Mouse (Mus musculus) frontal cortex, postnatal 10 days (tissue): ENCODE results near the gene Supt4a.

Experiments
- DNase-seq, 2 experiments: peaks; one replicate each; pipeline ENCODE4 v3.0.0; 2022; ENCODE audit warnings: low spot score in 2 of 2, mixed read lengths in 1 of 2

The Supt4a gene

DNA sequence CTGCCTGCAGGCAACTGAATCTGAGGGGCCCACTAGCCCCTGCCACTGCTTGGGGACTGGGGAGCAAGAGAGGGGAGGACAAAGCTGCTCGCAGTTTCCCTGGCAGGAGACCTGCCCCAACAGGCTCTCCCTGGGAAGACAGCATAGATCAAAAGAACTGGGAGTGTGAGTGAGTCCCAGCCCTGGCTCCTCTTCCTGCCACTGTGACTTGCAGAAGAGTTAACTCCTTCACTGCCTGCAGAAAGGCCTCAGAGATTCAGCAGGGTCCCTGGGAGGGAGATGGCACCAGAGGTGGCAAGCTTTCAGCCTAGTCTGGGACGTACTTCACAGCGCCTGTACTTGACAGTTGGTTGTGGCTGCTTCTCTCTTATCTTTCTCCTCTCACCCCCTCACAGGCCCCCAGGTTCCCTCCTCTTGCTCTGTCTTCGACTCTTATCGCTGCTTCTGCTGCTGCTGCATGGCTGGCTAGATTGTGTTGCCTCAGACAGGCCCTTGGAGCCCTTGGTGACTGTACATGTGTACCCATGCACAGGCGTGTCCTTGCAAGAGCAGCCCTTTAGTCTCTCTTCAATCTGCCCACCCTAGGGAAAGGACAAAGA, 11.3 kb upstream of the Supt4a start:
- DNase-seq, result no peak

DNA sequence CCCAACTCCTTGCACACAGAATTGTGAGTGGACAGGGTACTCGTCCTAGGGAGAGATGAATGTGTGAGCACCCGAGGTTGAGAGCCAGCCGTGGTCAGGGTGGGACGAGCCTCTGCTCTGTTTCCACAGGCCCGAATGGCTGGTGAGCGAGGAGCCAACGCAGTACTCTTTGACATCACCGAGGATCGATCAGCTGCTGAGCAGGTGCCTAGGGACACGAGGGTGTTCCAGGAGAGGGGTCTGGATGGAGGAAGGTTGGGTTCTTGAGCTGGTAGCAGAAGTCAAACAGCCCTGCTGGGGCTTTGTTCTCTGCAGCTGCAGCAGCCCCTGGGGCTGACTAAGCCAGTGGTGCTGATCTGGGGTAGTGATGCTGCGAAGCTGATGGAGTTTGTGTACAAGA, 10.3 kb upstream of the Supt4a start:
- DNase-seq, result no peak

DNA sequence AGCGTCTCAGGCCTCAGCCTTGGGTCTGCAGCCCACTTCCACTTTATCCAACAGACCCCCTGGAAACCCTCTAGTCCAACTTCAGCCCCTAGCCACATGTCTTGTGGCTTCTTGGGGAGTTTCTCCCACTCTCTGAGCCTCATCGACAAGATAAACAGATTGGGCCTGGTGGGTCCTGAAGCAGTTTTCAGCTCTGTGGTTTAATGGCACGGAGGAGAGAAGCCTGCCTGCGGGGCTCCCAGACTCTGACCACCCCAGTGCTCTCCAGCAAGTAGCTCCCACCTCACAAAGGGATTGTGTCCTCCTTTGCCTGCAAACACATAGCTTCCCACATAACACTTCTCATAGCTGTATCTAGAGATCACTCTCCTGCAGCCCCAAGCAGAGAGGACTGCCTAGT, 9.9 kb upstream of the Supt4a start:
- no peak for DNase-seq

DNA sequence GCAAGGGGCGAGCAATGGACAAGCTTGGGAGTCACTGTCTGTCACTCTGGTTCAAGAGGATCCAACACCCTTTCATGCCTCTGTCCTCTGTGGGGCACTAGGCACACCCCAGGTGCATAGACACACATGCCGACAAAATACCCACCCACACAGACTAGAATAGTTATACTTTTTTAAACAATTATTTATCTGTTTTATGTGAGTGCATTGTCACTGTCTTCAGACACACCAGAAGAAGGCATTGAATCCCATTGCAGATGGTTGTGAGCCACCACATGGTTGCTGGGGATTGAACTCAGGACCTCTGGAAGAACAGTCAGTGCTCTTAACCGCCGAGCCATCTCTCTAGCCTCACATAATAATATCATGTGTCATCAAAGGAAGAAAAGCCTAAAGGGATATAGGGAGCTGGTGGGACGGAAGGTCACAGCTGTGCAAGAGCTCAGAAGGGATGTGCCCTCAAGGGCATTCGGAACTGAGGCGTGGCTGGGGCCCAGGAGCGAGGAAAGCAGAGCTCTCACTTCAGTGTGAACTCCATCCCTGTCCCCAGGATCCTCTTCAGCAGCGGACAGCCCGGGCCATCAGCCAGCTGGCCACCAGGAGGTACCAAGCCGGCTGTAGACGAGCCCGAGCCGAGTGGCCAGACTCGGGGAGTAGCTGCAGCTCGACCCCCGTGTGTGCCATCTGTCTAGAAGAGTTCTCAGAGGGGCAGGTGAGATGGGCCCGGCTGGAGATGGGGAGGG, 8.3 kb upstream of the Supt4a start:
- DNase-seq, result no peak

DNA sequence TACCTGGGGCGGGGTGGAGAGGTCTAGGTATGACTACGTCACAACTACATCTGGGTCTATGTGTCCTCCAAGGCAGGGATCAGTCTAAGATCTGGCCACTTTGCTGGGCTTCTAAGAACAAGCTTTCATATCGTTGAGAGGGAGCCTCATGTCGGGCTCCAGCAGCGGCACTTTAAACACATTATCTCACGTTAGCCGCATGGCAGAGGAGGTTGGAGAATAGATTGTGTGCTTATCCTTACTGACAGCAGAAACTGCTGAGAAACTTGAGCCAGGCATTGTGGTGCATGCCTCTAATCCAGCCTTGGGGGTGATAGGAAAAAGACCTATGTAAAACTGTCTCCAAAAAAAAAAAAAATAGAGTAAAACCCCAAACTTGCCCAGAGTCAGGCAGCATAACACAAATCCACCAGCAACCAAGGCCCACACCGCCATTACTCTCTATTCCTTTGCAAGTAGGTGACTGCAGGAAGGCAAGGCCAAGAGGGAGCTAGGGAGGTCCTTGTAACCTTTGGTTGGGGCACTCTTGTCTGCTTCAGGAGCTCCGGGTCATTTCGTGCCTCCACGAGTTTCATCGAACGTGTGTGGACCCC, 7.7 kb upstream of the Supt4a start:
- no peak for DNase-seq

DNA sequence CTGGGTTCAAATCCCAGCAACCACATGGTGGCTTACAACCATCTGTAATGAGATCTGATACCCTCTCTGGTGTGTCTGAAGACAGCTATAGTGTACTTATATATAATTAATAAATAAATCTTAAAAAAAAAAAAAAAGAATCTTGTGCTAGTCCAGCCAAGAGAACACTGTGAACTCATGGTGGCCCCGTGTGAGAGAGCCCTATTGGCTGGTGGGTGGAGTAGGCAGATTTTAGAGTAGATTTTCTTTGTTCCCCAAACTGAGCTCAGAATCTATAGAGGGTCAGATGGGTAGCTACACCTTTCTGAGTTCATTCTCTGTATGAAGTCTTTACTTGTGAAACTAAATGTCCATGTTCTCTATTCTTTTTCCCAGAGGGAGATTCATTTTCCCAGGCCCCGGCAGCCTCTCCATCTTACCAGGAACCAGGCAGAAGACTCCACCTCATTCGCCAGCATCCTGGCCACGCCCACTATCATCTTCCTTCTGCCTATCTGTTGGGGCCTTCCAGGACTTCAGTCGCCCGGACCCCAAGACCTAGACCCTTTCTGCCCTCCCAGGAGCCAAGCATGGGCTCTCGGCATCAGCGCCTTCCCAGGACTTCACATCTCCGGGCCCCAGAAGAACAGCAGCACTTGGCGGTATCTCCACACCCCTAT, 6.6 kb upstream of the Supt4a start:
- no peak for DNase-seq

DNA sequence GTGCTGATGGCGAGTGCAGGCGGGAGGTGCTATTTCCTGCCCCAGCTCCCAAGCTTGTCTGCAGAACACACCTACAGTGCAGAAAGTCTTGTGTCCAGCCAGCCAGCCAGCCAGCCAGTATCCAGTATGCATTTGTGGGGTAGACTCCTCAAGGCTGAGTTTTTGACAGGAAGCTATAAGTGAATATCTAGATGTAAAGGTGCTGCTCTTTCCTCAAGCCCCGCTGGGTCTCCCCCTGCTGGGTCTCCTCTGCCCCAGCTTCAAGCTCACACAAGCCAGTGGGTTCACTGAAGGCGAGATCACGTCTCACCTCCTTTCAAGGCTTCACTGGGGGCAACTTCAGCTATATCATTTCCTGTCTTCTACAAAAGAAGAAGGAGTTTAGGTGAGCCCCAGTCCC, 3.0 kb upstream of the Supt4a start:
- no peak for DNase-seq

DNA sequence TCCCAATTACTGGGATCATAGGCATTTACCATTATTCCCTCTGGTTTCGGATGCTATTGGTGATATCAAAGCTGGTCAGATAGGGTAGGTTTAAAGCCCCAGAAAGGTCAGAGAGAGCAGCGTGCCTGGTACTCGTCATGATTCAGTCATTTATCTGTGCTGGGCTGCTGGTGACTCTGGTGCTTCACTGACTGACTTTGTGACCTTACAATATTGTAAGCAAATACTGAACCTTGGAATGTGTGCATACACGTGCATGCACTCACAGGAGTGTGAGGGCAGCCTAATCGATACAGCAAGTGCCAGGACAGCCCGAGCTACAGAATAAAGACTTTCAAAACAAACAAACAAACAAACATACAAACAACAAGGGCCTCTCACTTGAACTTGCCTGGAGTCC, 1.7 kb upstream of the Supt4a start:
- DNase-seq, result no peak

DNA sequence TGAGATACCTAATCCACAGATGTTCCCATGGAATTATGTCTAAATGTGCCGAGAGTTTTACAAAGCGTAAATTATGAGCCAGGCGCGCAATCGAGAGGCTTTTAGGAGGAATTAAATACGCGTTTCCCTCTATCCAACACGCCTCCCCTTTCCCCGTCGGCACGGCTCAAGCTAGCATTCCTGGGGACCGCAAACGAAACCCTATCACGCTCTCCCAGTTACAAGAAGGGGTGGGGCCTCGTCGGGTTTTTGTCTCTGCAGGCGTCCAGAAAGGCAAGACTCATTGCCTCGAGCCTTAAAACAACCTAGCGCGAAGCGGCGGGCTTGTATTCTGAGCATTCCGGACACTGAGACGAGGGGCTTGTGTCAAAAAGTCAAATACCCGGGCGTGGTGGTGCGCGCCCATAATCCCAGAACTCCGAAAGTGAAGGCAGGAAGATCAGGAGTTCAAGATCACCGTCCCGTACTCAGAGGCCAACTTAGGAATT, 661 bp upstream of the Supt4a start:
- peak; percentile 28 to 42 for DNase-seq

DNA sequence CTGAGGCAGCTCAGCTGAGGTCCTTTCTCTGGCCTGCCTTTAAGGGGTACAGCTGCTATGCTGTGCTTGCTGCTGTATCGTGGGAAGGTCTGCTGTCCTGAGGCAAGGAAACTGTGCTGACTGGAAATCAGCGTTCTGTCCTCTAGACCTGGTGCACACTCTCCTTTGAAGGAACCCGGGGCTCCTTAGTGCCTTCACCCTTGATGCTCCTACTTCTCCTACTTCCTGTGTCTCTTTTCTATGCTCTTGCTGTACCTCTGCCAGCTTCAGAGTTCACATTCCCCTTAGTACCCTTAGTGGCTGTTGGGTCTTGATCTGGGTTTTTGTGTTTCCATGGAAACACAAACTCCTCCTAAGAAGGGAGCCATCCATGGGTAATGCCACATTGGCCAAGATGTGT, 6.3 kb downstream of the Supt4a start:
- DNase-seq, result no peak

DNA sequence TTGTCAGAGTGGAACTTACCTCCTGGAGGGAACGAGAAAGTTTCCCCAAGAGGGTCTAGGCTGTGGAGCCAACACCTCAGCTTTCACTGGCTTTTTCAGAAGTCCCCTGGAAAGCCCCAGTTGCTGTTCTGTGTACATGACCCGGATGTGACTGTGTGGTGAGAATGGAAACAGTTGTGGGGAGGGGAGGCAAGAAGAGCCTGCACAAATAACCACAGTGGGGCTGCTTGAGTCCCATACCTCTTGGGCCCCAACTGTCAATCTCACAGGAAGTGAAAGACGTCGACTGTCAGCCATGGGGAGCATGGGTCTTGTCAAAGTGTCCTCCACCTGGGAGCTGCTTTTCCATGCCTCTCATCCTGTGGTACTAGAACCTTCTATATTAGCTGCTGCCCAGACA, 7.6 kb downstream of the Supt4a start:
- DNase-seq, result no peak

DNA sequence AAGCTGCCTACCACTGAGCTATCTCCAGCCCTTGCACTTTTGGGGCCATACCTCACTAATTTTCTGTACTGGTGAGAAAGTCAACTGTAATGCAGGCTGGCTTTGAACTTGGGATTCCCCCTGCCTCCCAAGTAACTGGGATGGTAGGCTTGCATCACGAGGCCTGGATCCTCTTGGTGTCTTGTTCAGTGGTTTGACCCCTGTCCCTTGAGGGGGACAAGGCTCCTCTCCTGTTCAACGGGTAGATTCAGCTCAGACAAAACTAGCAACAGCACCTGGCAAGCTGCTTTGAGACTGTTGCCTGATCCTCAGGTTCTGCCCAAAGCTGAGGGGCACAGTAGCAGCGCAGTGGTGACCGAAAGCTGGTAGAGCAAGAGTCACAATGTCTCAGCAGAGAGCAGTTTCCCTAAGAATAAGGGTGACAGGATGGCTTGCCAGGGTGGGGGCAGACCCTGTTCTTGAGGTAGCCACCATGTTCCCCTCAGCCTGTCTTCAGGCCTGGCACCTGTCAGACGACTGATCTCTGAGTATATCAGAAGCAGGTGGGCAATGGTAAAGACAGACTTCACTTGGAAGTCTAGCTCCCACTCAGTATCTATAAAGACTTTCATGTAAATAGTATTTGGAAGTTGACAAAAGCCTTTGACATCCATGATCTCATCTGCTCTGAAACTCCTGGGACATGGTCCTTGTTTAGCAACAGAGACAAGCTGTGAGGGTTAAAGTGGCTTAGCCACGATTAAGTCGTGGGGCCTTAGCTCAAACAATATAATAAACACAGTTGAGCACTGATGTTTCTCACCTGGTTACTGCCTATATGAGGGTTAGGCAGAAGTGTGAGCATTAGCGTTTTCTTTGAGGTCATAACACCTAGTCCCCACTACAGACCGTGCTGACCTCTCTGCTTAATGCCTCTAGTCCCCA, 8.5 kb downstream of the Supt4a start:
- DNase-seq, result no peak

DNA sequence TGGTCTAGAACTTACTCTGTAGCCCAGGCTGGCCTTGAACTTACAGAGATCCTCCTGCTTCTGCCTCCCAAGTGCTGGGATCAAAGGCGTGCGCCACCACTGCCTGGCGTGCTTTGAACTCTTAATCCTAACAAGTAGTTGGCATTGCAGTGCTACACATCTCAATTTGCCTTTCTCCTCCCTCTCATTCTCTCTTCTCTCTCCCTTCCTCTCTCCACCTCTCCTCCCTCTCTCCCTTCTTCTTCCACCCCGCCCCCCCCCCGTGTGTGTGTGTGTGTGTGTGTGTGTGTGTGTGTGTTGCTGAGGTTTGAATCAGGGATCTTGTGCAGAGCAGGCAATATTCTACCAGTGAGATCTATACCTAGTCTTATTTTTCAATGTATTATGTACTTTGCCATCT, 10.0 kb downstream of the Supt4a start:
- no peak for DNase-seq

DNA sequence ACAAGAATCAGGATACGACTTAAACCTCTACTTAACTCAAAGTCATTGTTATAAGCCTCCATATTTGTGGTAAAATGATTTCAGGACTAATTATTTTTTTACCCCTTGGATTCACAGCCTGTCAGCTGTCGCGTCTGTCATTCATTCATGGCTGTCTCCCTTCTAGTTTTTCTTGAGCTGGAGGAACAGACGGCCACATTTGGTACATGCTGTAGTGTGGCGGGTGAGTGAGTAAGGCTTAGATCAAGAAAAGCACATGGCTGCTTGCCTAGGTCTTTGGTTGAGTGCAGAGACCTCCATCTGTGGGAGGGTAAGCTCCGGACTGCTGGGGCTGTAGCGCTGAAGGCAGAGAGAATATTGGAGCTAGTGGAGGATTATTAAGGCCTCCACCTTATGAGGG, 10.4 kb downstream of the Supt4a start:
- no peak for DNase-seq

DNA sequence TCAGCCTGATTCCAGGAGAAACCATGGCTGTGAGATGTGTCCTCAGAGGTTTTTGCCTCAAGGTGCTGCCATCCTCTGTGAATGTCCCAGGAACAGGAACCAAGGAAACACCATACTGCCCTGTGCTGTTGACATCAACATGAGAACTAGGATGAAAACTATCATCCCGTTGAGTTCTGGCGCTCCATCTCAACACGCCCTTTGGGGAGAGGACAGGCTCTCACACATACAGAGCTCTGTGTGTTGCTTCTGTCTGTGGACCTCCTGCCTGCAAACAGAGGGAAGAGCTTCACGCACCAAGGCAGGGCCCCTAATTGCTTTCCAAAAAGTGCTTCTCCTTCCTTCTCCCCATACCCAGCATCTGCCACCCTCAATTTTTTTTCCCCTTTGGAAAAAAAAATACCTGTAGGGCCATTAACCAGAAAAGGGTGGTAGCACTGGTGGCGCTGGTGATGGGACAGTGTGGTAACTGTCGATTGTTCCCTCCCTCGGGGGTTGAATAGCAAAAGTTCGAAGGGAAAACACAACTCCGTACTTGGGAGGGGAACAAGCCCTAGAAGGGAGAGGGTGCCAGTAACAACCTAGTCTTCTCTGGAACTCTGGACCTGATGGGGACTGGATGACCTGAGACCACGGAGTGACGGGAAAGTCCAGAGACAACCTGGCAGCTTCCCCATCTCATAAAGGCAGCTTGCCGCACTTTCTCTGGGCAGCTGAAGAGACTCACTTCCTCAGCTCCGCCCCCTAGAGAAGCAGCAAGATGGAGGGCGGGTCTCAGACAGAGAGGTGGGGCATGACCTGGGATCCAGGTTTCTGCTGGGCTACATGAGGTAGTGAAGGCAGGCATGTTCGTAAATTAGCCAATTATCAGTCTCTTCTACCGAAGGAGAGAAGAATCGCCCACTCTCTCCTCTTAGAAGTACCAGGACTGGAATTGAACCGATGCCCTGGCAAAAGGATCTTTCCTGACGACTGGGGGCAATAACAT, 11.1 kb downstream of the Supt4a start:
- DNase-seq, result no peak

DNA sequence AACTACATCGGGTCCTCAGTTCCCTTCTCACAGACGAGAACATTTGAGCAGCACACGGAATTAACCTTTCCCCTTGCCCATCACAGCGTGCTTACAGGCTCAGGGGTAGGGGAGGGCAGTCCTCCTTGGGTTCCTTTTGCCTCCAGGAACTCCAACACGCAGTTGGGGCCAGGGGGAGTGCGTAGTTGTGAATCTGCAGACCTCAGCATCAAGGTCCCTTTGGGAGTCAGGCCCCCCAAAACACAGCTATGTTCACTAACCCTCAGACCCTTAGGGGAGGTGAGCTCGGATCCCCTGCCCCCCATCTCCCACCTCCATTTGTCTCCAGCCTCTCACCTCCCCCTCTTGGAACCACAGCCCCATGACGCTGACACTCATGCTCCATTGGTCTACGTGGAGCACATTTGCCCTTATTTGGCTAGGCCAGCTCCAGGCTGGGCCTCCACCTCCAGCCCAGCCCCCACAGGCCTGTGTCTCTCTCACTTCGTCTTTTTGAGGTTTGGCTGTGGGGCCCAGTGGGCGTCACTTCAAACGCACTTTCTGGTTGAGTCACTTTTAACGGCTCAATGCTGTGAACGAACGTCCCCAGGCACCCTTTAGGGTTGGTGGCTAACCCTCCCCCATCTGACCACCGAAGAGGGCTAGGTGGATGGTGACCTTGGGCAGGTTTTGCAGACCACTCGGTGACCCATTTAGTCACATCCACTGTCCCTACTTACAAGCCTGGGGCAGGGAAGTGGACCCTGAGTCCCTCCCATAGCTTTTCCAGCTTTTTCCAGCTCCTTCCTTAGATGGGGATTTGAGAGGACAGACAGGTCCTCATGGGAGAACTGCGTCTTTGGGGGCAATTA, 12.1 kb downstream of the Supt4a start:
- peak; percentile 39 to 66 for DNase-seq

DNA sequence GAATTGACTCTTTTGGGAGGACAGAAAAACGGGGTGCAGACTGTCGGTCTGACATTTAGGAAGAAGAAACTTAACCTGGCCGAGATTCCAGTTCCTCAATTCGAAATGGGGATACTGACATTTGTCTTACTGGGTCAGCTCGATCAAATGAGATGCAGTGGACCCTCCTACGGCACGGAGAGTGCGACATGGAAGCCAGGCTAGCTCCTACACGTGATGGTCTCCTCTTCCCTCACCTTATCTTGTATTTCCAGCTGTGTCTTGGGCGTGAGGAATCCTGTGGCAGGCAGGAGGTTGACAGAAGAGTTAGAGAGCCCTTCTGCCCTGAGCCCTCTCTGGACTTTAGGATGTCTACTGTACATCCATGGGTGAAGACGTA, 12.7 kb downstream of the Supt4a start:
- DNase-seq, result no peak

DNA sequence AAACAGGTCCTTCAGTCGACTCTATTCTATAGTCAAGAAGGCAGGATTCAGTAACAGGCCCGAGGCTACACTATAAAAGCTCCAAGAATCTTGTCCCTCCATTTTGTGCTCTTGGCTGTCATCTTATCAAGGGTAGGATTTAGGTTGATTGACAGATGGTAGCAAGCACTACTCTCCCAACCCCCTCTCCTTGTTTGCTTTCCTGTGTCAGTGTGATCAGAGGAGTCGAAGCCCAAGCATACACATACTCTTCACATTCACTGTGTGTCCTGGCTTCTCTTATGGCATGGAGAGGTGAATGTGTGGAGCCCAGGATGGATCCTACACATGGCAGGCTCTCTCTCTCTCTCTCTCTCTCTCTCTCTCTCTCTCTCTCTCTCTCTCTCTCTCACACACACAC, 13.2 kb downstream of the Supt4a start:
- no peak for DNase-seq

DNA sequence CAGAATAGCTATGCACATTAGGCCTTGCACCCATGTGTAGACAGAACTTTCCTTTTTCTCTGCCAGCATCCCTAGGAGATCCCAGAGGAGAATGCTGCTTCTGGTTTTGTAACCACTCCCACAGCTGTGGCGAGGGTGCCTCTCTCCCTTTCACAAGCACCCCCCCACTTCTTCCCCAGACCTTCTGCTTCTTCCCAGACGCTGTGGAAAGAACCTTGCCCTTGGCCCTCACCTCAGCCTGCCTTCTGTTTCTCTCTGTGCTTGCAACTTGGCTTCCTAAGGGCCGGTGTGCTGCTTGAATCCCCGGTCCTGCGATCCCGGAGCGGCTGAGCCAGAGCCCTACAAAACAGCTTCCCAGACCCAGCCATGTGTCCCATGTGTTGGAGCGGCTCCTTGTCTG, 13.7 kb downstream of the Supt4a start:
- DNase-seq, result no peak
